Mouse (Mus musculus): ENCODE data around the gene Rpusd2.
"Not testable (repeated sequence)": the region's sequence is repeated elsewhere in the genome, so short reads cannot be mapped to it uniquely, and the experiment has no call there.

The Rpusd2 gene

GRCm38 (mm10) chr2:119034656-119035396 lies at the start of gene Rpusd2:
Gene Rpusd2 (plus strand): TSS chr2:119034790.
- peak; percentile 93 for DNase-seq

GRCm38 (mm10) chr2:118995490-118995889 lies 39.1 kb upstream of the Rpusd2 start:
- no peak for DNase-seq

GRCm38 (mm10) chr2:118995919-118996797 lies 38.4 kb upstream of the Rpusd2 start:
- DNase-seq: no peak

- DNase-seq: no peak
Measured at GRCm38 (mm10) chr2:118996798-118997105, 37.8 kb upstream of the Rpusd2 start.

- no peak for DNase-seq
Measured at GRCm38 (mm10) chr2:118998115-118998866, 36.3 kb upstream of the Rpusd2 start.

- DNase-seq: no peak
Measured at GRCm38 (mm10) chr2:118999025-118999639, 35.5 kb upstream of the Rpusd2 start.

- peak; percentile 41 for DNase-seq
Measured at GRCm38 (mm10) chr2:119006886-119007285, 27.7 kb upstream of the Rpusd2 start.

- DNase-seq: no peak
Measured at GRCm38 (mm10) chr2:119009376-119009775, 25.2 kb upstream of the Rpusd2 start.

GRCm38 (mm10) chr2:119014989-119015388 lies 19.6 kb upstream of the Rpusd2 start:
- no peak for DNase-seq

- DNase-seq: peak; percentile 74
Measured at GRCm38 (mm10) chr2:119015604-119016180, 18.9 kb upstream of the Rpusd2 start.

GRCm38 (mm10) chr2:119016312-119016711 lies 18.3 kb upstream of the Rpusd2 start:
- not testable (repeated sequence) for DNase-seq

- DNase-seq: no peak
Measured at GRCm38 (mm10) chr2:119017647-119018046, 16.9 kb upstream of the Rpusd2 start.

GRCm38 (mm10) chr2:119018391-119019122 lies 16.0 kb upstream of the Rpusd2 start:
- DNase-seq: no peak

- DNase-seq: no peak
Measured at GRCm38 (mm10) chr2:119019131-119019530, 15.5 kb upstream of the Rpusd2 start.

GRCm38 (mm10) chr2:119019538-119019937 lies 15.1 kb upstream of the Rpusd2 start:
- DNase-seq: no peak

GRCm38 (mm10) chr2:119023154-119023660 lies 11.4 kb upstream of the Rpusd2 start:
- DNase-seq: no peak

GRCm38 (mm10) chr2:119024536-119025238 lies 9.9 kb upstream of the Rpusd2 start:
- no peak for DNase-seq

GRCm38 (mm10) chr2:119025239-119025616 lies 9.4 kb upstream of the Rpusd2 start:
- DNase-seq: no peak

- no peak for DNase-seq
Measured at GRCm38 (mm10) chr2:119026951-119027350, 7.6 kb upstream of the Rpusd2 start.

- peak; percentile 95 for DNase-seq
Measured at GRCm38 (mm10) chr2:119028941-119029551, 5.5 kb upstream of the Rpusd2 start, which contains the start of gene Ccdc32. Gene Ccdc32 (minus strand): TSS chr2:119029393.

All from cerebellum, adult 9-11 months (tissue).